Mouse (Mus musculus): ENCODE data around the gene Ankzf1.

DNA sequence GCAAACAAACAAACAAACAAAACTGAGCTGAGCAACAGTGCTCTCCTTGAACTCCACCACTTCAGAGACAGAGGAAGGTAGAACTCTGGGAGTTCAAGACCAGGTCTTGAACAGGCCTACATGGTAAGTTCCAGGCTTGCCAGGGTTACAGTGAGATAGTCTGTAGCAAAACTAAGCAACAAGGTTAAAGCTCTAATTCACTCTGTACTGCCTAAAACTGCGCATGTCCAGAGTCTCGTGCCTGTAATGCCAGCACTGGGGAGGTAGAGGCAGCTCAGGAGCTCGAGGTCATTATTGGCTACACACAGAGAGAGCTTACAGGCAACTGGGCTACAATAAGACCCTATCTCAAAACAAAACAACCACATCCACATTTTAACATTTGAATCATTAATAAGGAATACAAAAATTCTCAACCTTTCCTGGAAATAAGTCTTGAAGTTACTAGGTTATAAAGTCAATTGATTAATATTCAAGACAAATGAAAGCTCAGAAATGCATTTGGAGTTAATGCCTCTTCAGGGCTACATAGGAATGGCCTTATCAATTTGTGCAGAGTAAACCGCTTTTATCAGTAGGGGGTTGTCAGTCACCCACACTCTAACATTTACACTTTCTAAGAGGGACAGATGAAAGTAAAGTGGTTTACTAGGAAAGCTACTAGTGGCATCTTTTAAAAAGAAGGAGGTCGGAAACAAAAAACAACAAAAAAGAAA lies 32.3 kb upstream of the Ankzf1 start:
- TF ChIP-seq CTCF (IDR thresholded peaks at IDR 0.05; ENCODE audit: extremely low read depth, insufficient read depth, low read length) (no peak), POLR2A (IDR thresholded peaks at IDR 0.05; ENCODE audit: extremely low read depth, insufficient read depth, low read length) (no peak)
